In the genomic region with DNA sequence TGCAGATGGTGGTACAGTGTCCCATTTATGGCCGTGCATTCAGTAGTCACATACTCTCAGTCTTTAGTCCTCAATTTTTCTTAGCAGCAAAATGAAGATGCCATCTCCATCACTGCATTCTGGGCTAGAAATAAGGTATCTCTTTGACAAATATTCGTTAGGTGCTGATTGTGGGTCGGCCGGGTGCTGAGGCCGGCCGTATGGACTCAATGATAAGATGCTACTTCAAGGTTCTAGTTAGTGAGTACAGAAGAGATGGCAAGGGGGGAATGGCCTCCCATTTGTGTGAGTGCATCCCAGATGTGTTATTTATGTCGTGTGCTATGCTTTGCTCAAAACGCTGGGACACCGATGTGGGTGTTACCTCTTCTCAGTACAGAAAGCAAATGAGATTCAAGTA, we compare ENCODE assay signal across 24 mouse cellular contexts.
DNase-seq lines count a peak whose midpoint lies in the region; ATAC-seq and TF ChIP-seq lines count a peak whose summit lies in the region.
"Had no signal": no experiment of that assay in that cellular context is flagged by ENCODE, and none has a peak within 500 bp of the region (broad histone marks: within the 10 kb centered on the region; RNA-seq: fewer than 3 reads in every experiment).

No protein-coding gene starts in this region.

- TF ChIP-seq CTCF in heart, adult 2 months (IDR thresholded peaks at IDR 0.05), result no peak

- peaks cover 33% of the 10 kb centered on the region for H3K36me3 ChIP-seq in heart, adult 2 months (ENCODE audit: control insufficient read depth, insufficient read depth, low read length)
- peaks cover 95% of the 10 kb centered on the region for H3K36me3 ChIP-seq in liver, embryonic 12.5 days
- H3K36me3 ChIP-seq in liver, embryonic 15.5 days (replicated peaks), result peaks cover 91% of the 10 kb centered on the region
- H3K36me3 ChIP-seq in limb, embryonic 10.5 days, result no peaks in the 10 kb centered on the region
- H3K36me3 ChIP-seq: embryonic facial prominence, embryonic 10.5 days; embryonic facial prominence, embryonic 12.5 days had no signal

- ATAC-seq in liver, embryonic 12.5 days, result peak; percentile 49
- ATAC-seq in liver, embryonic 15.5 days (ENCODE audit: insufficient read depth), result 0 out of 2 replicates have a peak, but pooled peaks have one; percentile 13
- ATAC-seq: activated CD4-positive, CD25-positive, alpha-beta regulatory T cell, adult 4 months; CD4-positive, CD25-positive, alpha-beta regulatory T cell, adult 4 months; forebrain, embryonic 13.5 days; Patski had no signal

- H3K4me3 ChIP-seq in heart, adult 2 months, result no peak overlapping the region
- H3K4me3 ChIP-seq in liver, embryonic 12.5 days, result no peak overlapping the region
- no peak overlapping the region for H3K4me3 ChIP-seq in liver, embryonic 15.5 days (replicated peaks)
- no peak overlapping the region for H3K4me3 ChIP-seq in limb, embryonic 10.5 days
- H3K4me3 ChIP-seq: embryonic facial prominence, embryonic 10.5 days; embryonic facial prominence, embryonic 12.5 days; forebrain, embryonic 13.5 days had no signal

- no peak for TF ChIP-seq EP300 in heart, adult 2 months (IDR thresholded peaks at IDR 0.05; ENCODE audit: insufficient read depth, low read depth, low read length)

- no peaks in the 10 kb centered on the region for H3K9me3 ChIP-seq in liver, embryonic 12.5 days (replicated peaks)
- no peaks in the 10 kb centered on the region for H3K9me3 ChIP-seq in liver, embryonic 15.5 days (replicated peaks)
- H3K9me3 ChIP-seq in limb, embryonic 10.5 days (replicated peaks), result no peaks in the 10 kb centered on the region
- H3K9me3 ChIP-seq: embryonic facial prominence, embryonic 10.5 days; embryonic facial prominence, embryonic 12.5 days; forebrain, embryonic 13.5 days; G1E had no signal

- DNase-seq in heart, adult 11 months, result peak; percentile 42
- DNase-seq in heart, adult 2 months, result no peak
- DNase-seq in liver, result no peak
- no peak for DNase-seq in right cerebral cortex, postnatal 25 days
- no peak for DNase-seq in limb, embryonic 10.5 days (ENCODE audit: low spot score)
- DNase-seq: adrenal gland, adult 8-10 months; adrenal gland, postnatal 14 days; adrenal gland, postnatal 36 days; B cell, adult 2 months; cerebellum, adult 11-12 months; cerebellum, adult 2 months; cerebellum, adult 9-10 months; cerebellum, postnatal 10 days; cerebellum, postnatal 25 days had no signal

- TF ChIP-seq POLR2A in heart, adult 2 months (IDR thresholded peaks at IDR 0.05; ENCODE audit: insufficient read depth, low read depth, low read length), result no peak

- no peaks in the 10 kb centered on the region for H3K27me3 ChIP-seq in heart, adult 2 months (ENCODE audit: control insufficient read depth, insufficient read depth, low read length)
- H3K27me3 ChIP-seq in liver, embryonic 12.5 days (replicated peaks), result no peaks in the 10 kb centered on the region
- no peaks in the 10 kb centered on the region for H3K27me3 ChIP-seq in liver, embryonic 15.5 days
- H3K27me3 ChIP-seq in limb, embryonic 10.5 days (ENCODE audit: low read depth, poor library complexity, severe bottlenecking), result no peaks in the 10 kb centered on the region
- H3K27me3 ChIP-seq: CH12.LX; embryonic facial prominence, embryonic 12.5 days; forebrain, embryonic 13.5 days; Patski had no signal

- H3K27ac ChIP-seq in heart, adult 2 months, result no peak overlapping the region
- H3K27ac ChIP-seq in liver, embryonic 12.5 days, result no peak overlapping the region
- H3K27ac ChIP-seq in liver, embryonic 15.5 days (replicated peaks), result no peak overlapping the region
- no peak overlapping the region for H3K27ac ChIP-seq in limb, embryonic 10.5 days
- H3K27ac ChIP-seq: embryonic facial prominence, embryonic 10.5 days; embryonic facial prominence, embryonic 12.5 days; forebrain, embryonic 13.5 days had no signal

- intact Hi-C loops in heart, adult 2 months (cut with DNase I), result no loop called here

- H3K9ac ChIP-seq in heart, adult 2 months (ENCODE audit: low read depth, low read length), result no peak overlapping the region
- H3K9ac ChIP-seq in liver, embryonic 12.5 days, result no peak overlapping the region; the same call in 1 of the 2 replicates
- H3K9ac ChIP-seq in liver, embryonic 15.5 days, result no peak overlapping the region
- H3K9ac ChIP-seq: embryonic facial prominence, embryonic 12.5 days; forebrain, embryonic 13.5 days had no signal

- H3K79me2 ChIP-seq in heart, adult 2 months (replicated peaks; ENCODE audit: control insufficient read depth, insufficient read depth, low read length), result peaks cover 14% of the 10 kb centered on the region

- 0 out of 2 replicates have a peak overlapping the region, but pooled peaks have one; percentile 4 for H3K4me2 ChIP-seq in liver, embryonic 12.5 days
- H3K4me2 ChIP-seq in liver, embryonic 15.5 days, result 0 out of 2 replicates have a peak overlapping the region, but pooled peaks have one; percentile 1
- H3K4me2 ChIP-seq: embryonic facial prominence, embryonic 12.5 days; forebrain, embryonic 13.5 days had no signal

- whole genome bisulfite sequencing in heart, adult 2 months, result 88% methylated on average over 9 of the region's 9 CpGs
- 61% methylated on average over 9 of the region's 9 CpGs for WGBS in liver, embryonic 12.5 days (ENCODE audit: insufficient replicate concordance)
- 49% methylated on average over 9 of the region's 9 CpGs for WGBS in liver, embryonic 15.5 days (ENCODE audit: insufficient replicate concordance)
- WGBS in limb, embryonic 10.5 days, result 94% methylated on average over 9 of the region's 9 CpGs

- H3K4me1 ChIP-seq in heart, adult 2 months (ENCODE audit: control insufficient read depth, insufficient read depth, low read length), result peaks cover 17% of the 10 kb centered on the region
- peaks cover 85% of the 10 kb centered on the region for H3K4me1 ChIP-seq in liver, embryonic 12.5 days
- H3K4me1 ChIP-seq in liver, embryonic 15.5 days (replicated peaks), result peaks cover 81% of the 10 kb centered on the region
- no peaks in the 10 kb centered on the region for H3K4me1 ChIP-seq in limb, embryonic 10.5 days
- H3K4me1 ChIP-seq: embryonic facial prominence, embryonic 10.5 days; embryonic facial prominence, embryonic 12.5 days; forebrain, embryonic 13.5 days had no signal
